Mouse (Mus musculus) stomach, embryonic 14.5 days (tissue): ENCODE results near the gene Cox6b2. TPM values are rescaled to one million over a fixed set of nuclear protein-coding genes. Genes with fewer than 3 reads are reported as not detected.
A peak's percentile ranks its signal among the peaks of the same experiment; 100 is the strongest.

Experiments used
- ATAC-seq: fragments of 200-750 bp; cut with Nextera tagmentation; 2 replicates; pipeline ENCODE4 v1.8.0; 2017; ENCODE audit warnings: low read depth, moderate TSS enrichment; ENCODE audit not compliant: insufficient number of reproducible peaks, insufficient read depth, low FRiP score
- H3K27ac ChIP-seq: fragments of 300-500 bp; sonication (generic); 2 replicates; pipeline ENCODE4 v1.5.1; 2014; ENCODE audit warnings: mild to moderate bottlenecking, low read length, moderate library complexity, mixed read lengths
- H3K27me3 ChIP-seq: fragments of 300-500 bp; sonication (generic); 2 replicates; pipeline ENCODE4 v1.6.1; 2014; ENCODE audit warnings: low read length, control low read depth, mixed read lengths; ENCODE audit not compliant: control insufficient read depth, insufficient read depth
- H3K36me3 ChIP-seq: fragments of 300-500 bp; sonication (generic); 2 replicates; pipeline ENCODE4 v1.6.1; 2014; ENCODE audit warnings: mild to moderate bottlenecking, control low read depth, low read length, moderate library complexity, mixed read lengths; ENCODE audit not compliant: control insufficient read depth, insufficient read depth
- H3K4me1 ChIP-seq: fragments of 300-500 bp; sonication (generic); 2 replicates; pipeline ENCODE4 v1.6.1; 2014; ENCODE audit warnings: low read length, control low read depth, mixed read lengths; ENCODE audit not compliant: control insufficient read depth, insufficient read depth
- H3K4me2 ChIP-seq: fragments of 300-500 bp; sonication (generic); replicated peaks from 2 replicates; pipeline ENCODE4 v1.6.1; 2014; ENCODE audit warnings: low read depth, low read length, control low read depth
- H3K4me3 ChIP-seq: fragments of 300-500 bp; sonication (generic); 2 replicates; pipeline ENCODE4 v1.5.1; 2014; ENCODE audit warnings: low read depth, low read length, control low read depth
- H3K9ac ChIP-seq: fragments of 300-500 bp; sonication (generic); replicated peaks from 2 replicates; pipeline ENCODE4 v1.6.1; 2014; ENCODE audit warnings: low read depth, mild to moderate bottlenecking, control low read depth, low read length, moderate library complexity, mixed read lengths
- H3K9me3 ChIP-seq: fragments of 300-500 bp; sonication (generic); 2 replicates; pipeline ENCODE4 v1.6.1; 2016; ENCODE audit warnings: low read depth, low read length, control low read depth; ENCODE audit not compliant: control insufficient read depth
- WGBS: fragments of 180-500 bp; shearing (Covaris S2); extraction: QIAGEN DNeasy Blood & Tissue Kit; methylation state at CpG from one replicate; pipeline ENCODE4 v1.1.7; 2014; 5-methylcytosine and 5-hydroxymethylcytosine counted together
- polyA plus RNA-seq: library from polyadenylated mRNA; unstranded; fragments of >200 nt; fragmentation: Nextera tagmentation; extraction: Ambion mirVana; gene quantifications from 2 replicates; pipeline ENCODE4 v1.2.1, GENCODE M21; 2014

The Cox6b2 gene
- polyA plus RNA-seq, 1 experiment from 2014 or later: 85.2 TPM

DNA sequence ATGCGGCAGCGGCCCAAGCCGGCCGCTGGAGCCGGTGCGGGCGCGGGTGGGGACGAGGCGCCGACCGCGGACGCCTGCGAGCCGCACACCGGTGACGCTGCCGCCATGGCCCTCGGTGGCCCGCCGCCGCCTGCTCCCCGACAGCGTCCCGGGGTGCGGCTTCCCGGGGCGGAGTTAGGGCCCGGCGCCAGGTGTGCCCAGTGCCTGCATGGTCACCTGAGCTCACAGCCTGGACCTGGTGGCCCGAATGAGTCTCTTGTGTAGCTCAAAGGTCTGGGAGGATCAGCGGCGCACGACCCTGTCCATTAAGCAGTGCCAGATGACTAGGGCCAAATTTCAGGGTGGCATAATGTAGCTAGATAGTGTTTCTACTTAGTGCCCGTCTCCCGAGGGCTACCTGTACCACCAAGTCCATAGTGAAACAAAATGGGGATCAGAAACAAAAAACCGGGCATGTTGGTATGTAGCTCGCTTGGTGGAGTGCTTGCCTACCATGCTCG is 36.6 kb upstream of the Cox6b2 start, which contains the start of gene Tmem238:
Tmem238 (minus strand) TSS at position 221 of the 500 bp plus-strand sequence.
- H3K4me1 ChIP-seq: 0 out of 2 replicates have a peak, but pooled peaks cover 6% of the 10 kb centered on the region
- H3K27ac ChIP-seq: peak within 1 kb of the TSS; percentile 76
- H3K36me3 ChIP-seq: peaks cover 9% of the 10 kb centered on the region
- peak within 1 kb of the TSS; percentile 68 for H3K4me2 ChIP-seq
- 9% methylated on average over 40 of the region's 40 CpGs for WGBS
- peak; percentile 53; the same call in 1 of the 2 replicates for ATAC-seq
- H3K9ac ChIP-seq: peak within 1 kb of the TSS; percentile 76
- H3K9me3 ChIP-seq: no peaks in the 10 kb centered on the region
- H3K27me3 ChIP-seq: no peaks in the 10 kb centered on the region
- peak within 1 kb of the TSS; percentile 51 for H3K4me3 ChIP-seq

DNA sequence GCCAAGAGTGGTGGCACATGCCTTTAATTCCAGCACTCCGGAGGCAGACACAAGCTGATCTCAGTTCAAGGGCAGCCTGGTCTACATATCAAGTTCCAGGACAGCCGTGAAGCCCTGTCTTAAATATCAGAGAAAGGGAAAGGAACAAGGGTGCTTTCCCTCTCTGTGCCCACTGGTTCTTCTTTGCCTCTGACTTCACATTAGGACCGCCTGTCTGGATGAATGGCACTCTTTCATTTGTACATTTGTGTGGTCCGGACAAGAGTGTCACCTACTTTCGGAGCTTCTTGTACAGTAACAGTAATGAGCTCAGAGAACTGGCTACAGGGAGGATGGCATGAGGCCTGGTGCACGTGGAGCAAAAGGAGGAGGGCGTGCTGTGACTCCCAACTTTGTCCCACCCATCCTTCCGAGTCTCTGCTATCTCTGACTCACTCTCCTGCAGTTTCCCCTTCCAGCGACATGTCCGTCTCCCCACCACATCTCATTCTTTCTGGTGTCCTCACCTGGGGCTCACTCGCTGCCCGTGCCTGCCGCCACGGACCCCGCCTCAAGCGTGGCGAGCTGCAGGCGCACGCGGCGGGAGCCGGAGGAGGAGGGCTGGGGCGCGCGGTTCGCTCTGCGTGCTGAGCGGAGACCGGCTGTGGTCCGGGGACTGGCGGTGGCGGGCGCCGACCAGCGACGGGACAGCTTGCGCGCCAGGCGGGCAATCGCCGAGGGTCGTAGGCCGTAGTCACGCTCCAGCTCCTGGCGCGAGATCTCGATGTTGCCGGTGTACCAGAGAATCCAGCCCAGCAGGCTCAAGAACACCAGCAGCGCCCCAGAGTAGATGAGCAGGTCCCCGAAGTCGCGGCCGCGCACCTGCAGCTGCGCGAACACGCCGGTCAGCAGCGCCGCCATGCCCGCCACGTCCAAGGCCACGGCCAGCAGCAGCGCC is 35.9 kb upstream of the Cox6b2 start:
- Histone ChIP-seq H3K4me2 (peak overlapping the region; percentile 68), H3K36me3 (peaks cover 2% of the 10 kb centered on the region), H3K27ac (peak overlapping the region; percentile 76), H3K27me3 (no peaks in the 10 kb centered on the region), H3K9ac (peak overlapping the region; percentile 76), H3K9me3 (no peaks in the 10 kb centered on the region), H3K4me3 (peak overlapping the region; percentile 51), H3K4me1 (0 out of 2 replicates have a peak, but pooled peaks cover 1% of the 10 kb centered on the region)
- WGBS: 3% methylated on average over 64 of the region's 64 CpGs
- peak; percentile 53 for ATAC-seq

DNA sequence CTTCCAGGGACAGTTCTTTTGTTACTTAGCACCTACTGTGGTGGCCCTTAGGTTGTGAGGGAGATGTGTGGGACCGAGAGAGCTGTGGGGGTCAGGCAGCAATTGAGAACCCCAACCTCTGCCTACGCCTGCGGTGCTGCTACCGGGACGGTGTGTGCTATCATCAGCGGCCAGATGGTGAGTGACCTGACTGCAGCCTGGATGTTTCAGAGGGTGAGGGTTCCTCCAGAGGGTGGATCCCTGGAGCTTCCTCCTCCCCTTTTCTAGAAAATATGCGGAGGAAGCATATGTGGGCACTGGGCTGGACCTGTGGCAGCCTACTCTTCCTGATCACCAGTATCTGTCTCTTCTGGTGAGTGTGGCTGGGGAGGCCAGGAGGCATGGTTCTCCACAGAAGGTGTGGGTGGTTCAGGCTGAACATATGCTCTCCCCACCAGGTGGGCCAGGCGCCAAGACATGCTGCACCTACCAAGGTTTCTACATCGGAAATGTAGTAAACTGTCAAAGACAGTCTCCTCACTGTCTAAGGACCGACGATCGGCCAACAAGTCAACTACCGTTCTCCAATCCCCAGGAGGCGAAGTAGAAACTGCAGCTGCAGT is 30.9 kb upstream of the Cox6b2 start:
- ATAC-seq: no peak
- Histone ChIP-seq H3K9ac (no peak overlapping the region), H3K36me3 (no peaks in the 10 kb centered on the region), H3K27me3 (no peaks in the 10 kb centered on the region), H3K27ac (no peak overlapping the region), H3K4me3 (no peak overlapping the region), H3K4me1 (0 out of 2 replicates have a peak, but pooled peaks cover 15% of the 10 kb centered on the region), H3K4me2 (no peak overlapping the region), H3K9me3 (no peaks in the 10 kb centered on the region)
- WGBS: 77% methylated on average over 14 of the region's 14 CpGs

DNA sequence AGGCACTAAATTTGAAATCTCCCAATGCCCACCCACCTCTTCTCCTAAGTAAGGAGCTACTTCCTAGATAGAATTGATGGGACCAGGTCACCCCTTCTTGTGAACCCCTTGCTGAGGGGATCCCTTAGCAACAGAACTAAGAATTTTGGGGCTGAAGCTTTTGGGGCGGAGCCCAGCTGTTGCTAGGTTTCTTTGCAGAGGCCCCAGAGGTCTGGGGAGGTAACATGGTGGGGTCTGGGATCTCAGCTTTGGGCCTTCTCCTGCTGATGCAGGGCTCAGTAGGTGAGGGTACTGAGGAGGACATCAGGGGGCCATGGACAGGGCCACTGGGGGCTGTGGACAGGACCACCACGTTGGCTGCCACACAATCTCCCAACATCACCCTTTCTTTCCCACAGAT is 29.9 kb upstream of the Cox6b2 start, which contains the start of the genes Il11 and Tmem190:
Il11 (minus strand) TSS at position 101 of the 400 bp plus-strand sequence.
Tmem190 (plus strand) TSS at position 179 of the 400 bp plus-strand sequence.
- H3K27me3 ChIP-seq: no peaks in the 10 kb centered on the region; the same call in 1 of the 2 replicates
- H3K4me3 ChIP-seq: no peak within 1 kb of the TSS
- 63% methylated on average over 2 of the region's 2 CpGs for WGBS
- no peak within 1 kb of the TSS for H3K9ac ChIP-seq
- 0 out of 2 replicates have a peak, but pooled peaks cover 17% of the 10 kb centered on the region for H3K4me1 ChIP-seq
- H3K4me2 ChIP-seq: no peak within 1 kb of the TSS
- no peak for ATAC-seq
- H3K9me3 ChIP-seq: no peaks in the 10 kb centered on the region
- no peaks in the 10 kb centered on the region for H3K36me3 ChIP-seq
- H3K27ac ChIP-seq: no peak within 1 kb of the TSS

DNA sequence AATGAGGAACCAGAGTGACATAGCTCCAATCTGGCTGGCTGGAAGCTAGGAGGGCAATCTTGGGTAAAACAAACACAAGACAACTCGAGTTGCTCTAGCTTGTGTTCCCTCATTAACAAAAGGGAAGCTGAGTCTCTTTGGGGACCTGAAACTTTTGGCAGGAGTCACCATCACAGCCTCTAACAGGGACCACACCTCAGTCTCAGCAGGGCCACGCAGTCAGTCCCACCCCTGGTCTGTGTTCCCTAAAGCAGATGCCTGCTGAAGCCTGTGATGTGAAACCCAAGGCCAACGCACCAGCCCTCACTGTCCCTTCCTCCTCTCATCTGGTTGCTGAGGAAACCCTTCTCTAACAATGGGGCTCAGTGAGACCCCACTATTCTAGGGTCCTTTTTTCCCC is 29.2 kb upstream of the Cox6b2 start:
- no peak overlapping the region for H3K9ac ChIP-seq
- H3K27me3 ChIP-seq: no peaks in the 10 kb centered on the region; the same call in 1 of the 2 replicates
- 33% methylated on average over 3 of the region's 3 CpGs for WGBS
- no peak overlapping the region for H3K27ac ChIP-seq
- H3K4me2 ChIP-seq: no peak overlapping the region
- no peak for ATAC-seq
- H3K4me3 ChIP-seq: no peak overlapping the region
- no peaks in the 10 kb centered on the region for H3K36me3 ChIP-seq
- no peaks in the 10 kb centered on the region for H3K9me3 ChIP-seq
- 0 out of 2 replicates have a peak, but pooled peaks cover 19% of the 10 kb centered on the region for H3K4me1 ChIP-seq

DNA sequence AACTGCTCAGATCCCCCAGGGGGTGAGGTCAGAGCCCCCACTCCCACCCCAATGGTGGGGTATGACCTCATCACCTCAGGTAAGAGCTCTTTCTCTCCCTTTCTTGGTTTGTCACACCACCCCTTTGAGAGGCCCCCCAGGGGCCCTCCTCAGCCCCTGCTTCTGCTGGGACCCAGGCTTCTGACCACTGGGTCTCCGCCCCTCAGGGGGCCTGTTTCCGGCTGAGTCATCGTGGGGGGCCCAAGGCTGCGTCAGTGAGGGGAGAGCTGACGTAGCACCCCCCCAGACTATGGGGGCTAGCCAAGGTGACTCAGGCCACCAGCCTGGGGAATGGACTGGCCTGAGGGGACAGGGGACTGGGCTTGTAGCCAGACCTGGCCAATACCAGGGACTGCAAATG is 27.0 kb upstream of the Cox6b2 start:
- 47% methylated on average over 5 of the region's 5 CpGs for WGBS
- H3K27me3 ChIP-seq: peaks cover 14% of the 10 kb centered on the region

DNA sequence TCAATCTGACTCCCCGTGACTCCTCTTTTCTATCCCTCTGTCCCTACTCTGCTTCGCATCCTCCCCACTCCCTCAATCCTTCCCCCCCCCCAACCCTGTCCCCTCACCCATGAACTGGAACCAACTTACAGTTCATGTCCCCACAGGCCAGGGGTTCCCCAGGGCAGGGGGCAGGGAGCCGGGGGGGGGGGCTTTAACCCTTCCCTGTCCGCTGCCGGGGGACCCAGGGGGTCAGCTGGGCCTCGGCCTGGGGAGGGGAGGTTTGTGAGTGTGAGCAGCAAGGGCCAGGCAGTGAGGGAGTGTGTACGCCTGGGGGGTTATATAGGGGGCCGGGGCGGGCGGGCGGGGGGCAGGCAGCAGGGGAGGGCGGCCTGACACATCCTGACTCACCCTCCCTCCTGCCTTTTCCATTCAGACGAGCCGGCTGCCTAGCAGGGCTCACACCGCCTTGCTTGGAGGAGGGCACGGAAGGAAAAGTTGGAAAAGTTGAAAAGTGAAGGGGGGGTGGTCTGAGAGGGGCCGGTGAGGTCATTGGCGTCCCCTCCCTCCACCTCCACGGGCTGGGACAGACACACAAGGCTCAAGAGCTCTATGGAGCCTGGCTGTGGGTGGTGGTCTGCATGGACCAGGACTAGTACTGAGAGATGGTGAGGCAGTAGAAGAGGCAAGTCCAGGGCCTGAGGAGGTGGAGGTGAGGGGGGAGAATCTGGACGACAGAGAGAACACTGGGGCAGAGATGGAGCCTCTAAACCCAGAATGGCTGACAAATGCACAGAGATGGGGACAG is 25.1 kb upstream of the Cox6b2 start:
- H3K27me3 ChIP-seq: peaks cover 14% of the 10 kb centered on the region
- H3K4me1 ChIP-seq: 0 out of 2 replicates have a peak, but pooled peaks cover 22% of the 10 kb centered on the region
- H3K36me3 ChIP-seq: no peaks in the 10 kb centered on the region
- peak overlapping the region; percentile 54; the same call in 1 of the 2 replicates for H3K4me2 ChIP-seq
- no peak overlapping the region; the same call in 1 of the 2 replicates for H3K9ac ChIP-seq
- no peak overlapping the region for H3K27ac ChIP-seq
- ATAC-seq: no peak
- H3K9me3 ChIP-seq: no peaks in the 10 kb centered on the region
- 7% methylated on average over 20 of the region's 20 CpGs for WGBS
- no peak overlapping the region for H3K4me3 ChIP-seq

More for the DNA sequence above, 27.0 kb upstream of the Cox6b2 start:
- H3K4me1 ChIP-seq: 0 out of 2 replicates have a peak, but pooled peaks cover 22% of the 10 kb centered on the region
- no peak overlapping the region for H3K4me2 ChIP-seq
- no peak overlapping the region for H3K4me3 ChIP-seq
- H3K36me3 ChIP-seq: no peaks in the 10 kb centered on the region
- no peaks in the 10 kb centered on the region for H3K9me3 ChIP-seq
- H3K27ac ChIP-seq: no peak overlapping the region
- ATAC-seq: no peak
- no peak overlapping the region for H3K9ac ChIP-seq
